Mouse (Mus musculus) heart, embryonic 15.5 days (tissue): ENCODE measurements around the gene Arf3. TPM values are rescaled to one million over a fixed set of nuclear protein-coding genes. Genes with fewer than 3 reads are reported as not detected.
A peak's percentile ranks its signal among the peaks of the same experiment; 100 is the strongest.
"Not testable (repeated sequence)": the region's sequence is repeated elsewhere in the genome, so short reads cannot be mapped to it uniquely, and the experiment has no call there.

Experiments used
- ATAC-seq: fragments of 200-750 bp; cut with Nextera tagmentation; replicated peaks from 2 replicates; pipeline ENCODE4 v1.8.0; 2017; ENCODE audit warnings: low read depth, moderate TSS enrichment; ENCODE audit not compliant: insufficient number of reproducible peaks, insufficient read depth, low FRiP score
- H3K27ac ChIP-seq: fragments of 300-500 bp; sonication (generic); 2 replicates; pipeline ENCODE4 v1.5.1; 2015; ENCODE audit warnings: mild to moderate bottlenecking, inconsistent platforms
- H3K27me3 ChIP-seq: fragments of 300-500 bp; sonication (generic); 2 replicates; pipeline ENCODE4 v1.6.1; 2015; ENCODE audit warnings: inconsistent platforms
- H3K36me3 ChIP-seq: fragments of 300-500 bp; sonication (generic); 2 replicates; pipeline ENCODE4 v1.6.1; 2015; ENCODE audit warnings: mild to moderate bottlenecking, inconsistent platforms
- H3K4me1 ChIP-seq: fragments of 300-500 bp; sonication (generic); replicated peaks from 2 replicates; pipeline ENCODE4 v1.6.1; 2015; ENCODE audit warnings: inconsistent platforms
- H3K4me2 ChIP-seq: fragments of 300-500 bp; sonication (generic); 2 replicates; pipeline ENCODE4 v1.6.1; 2015; ENCODE audit warnings: inconsistent platforms, mild to moderate bottlenecking, moderate library complexity
- H3K4me3 ChIP-seq: fragments of 300-500 bp; sonication (generic); 2 replicates; pipeline ENCODE4 v1.5.1; 2015; ENCODE audit warnings: mild to moderate bottlenecking, inconsistent platforms
- H3K9ac ChIP-seq: fragments of 300-500 bp; sonication (generic); 2 replicates; pipeline ENCODE4 v1.6.1; 2015; ENCODE audit warnings: mild to moderate bottlenecking, inconsistent platforms
- H3K9me3 ChIP-seq: fragments of 300-500 bp; sonication (generic); replicated peaks from 2 replicates; pipeline ENCODE4 v1.6.1; 2016; ENCODE audit warnings: inconsistent platforms
- WGBS: fragments of 180-500 bp; shearing (Covaris S2); methylation state at CpG from one replicate; pipeline ENCODE4 v1.1.7; 2015; ENCODE audit warnings: mixed read lengths; 5-methylcytosine and 5-hydroxymethylcytosine counted together
- polyA plus RNA-seq: library from polyadenylated mRNA; unstranded; fragments of >200 nt; fragmentation: Nextera tagmentation; extraction: Ambion mirVana; gene quantifications from 2 replicates; pipeline ENCODE4 v1.2.1, GENCODE M21; 2015

Gene Arf3
- polyA plus RNA-seq, result 29.5 and 41.5 TPM in 2 replicates

DNA sequence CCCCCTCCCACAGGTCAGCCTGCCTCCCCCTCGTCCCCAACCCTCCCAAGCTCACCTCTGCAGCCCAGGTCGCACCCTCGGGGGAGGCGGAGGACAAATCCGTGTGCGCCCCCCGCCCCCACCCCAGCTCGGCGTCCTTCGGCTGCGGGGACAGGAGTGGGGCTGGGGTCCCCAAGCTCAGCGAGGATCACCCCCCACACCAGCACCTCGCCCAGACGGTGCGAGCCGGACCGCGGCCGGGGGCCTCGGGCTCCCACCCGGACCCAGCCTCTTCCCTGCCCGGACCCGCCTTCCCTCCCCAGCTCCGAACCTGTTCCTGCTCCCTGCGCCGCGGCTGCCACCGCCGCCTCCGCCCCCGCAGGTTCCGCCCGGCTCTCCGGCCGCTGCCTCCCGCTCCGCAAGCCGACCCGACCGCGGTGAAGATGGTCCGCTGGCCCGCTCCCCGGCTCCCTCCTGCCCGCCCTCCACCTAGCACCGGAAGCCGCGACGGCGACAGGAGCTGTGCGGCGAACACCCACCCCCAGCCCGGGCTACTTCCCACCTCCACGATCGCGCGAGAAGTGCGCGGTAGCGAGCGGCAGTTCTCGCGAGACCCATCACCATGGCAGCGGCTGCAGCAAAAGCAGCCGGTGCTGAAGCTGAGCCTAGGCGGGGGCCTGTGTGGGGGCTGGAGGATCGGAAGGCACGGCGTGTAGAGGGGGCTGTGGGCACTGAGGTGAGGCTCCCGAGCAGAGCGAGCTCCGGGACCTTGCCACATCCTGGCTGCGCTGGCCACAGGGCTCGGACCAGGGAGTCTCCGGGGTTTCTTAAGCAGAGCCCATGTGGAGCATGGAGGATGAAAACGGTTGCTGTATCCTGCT, at the start of gene Arf3:
Gene Arf3 (minus strand): TSS at position 545 of the 860 bp plus-strand sequence.
- peaks cover 14% of the 10 kb centered on the region for H3K4me1 ChIP-seq
- under 1% methylated on average over 74 of the region's 76 CpGs for WGBS
- peak within 1 kb of the TSS; percentile 88 for H3K9ac ChIP-seq
- peak; percentile 94 for ATAC-seq
- H3K36me3 ChIP-seq, result 0 out of 2 replicates have a peak, but pooled peaks cover 3% of the 10 kb centered on the region
- H3K4me2 ChIP-seq, result peak within 1 kb of the TSS; percentile 83
- H3K27ac ChIP-seq, result peak within 1 kb of the TSS; percentile 79
- H3K27me3 ChIP-seq, result 0 out of 2 replicates have a peak, but pooled peaks cover 19% of the 10 kb centered on the region
- no peaks in the 10 kb centered on the region for H3K9me3 ChIP-seq
- peak within 1 kb of the TSS; percentile 85 for H3K4me3 ChIP-seq

DNA sequence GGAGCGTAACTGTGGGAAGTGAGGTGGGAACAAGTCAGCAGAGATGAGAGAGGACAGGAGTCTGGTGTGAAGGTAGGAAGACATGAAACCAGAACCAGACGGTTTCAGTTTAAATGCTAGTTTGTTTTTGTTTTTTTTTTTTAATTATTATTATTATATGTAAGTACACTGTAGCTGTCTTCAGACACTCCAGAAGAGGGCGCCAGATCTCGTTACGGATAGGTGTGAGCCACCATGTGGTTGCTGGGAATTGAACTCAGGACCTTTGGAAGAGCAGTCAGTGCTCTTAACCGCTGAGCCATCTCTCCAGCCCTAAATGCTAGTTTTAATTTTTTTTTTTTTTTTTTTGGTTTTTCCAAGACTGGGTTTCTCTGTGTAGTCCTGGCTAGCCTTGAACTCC, 47.2 kb upstream of the Arf3 start:
- H3K27me3 ChIP-seq, result peaks cover 45% of the 10 kb centered on the region
- H3K4me3 ChIP-seq, result not testable (repeated sequence)
- peaks cover 46% of the 10 kb centered on the region for H3K4me1 ChIP-seq

DNA sequence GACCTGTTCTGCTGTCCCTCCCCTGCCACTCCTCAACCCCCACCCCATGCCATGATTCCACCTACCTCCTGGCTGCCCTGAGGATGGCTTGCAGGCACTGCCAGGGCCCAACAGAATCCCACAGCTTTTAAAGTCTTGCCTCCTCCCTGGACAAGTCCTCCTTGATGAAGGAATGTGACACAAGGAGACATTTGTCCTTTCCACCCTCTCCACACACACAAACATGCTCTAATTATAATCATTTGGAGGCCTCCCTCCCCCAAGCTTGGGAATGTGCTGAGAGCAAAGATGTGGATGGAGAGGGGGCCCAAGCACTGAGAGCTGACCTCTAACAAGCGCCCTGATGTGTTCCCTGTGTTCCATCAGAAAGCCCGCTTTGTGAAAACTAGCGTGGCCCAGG, 46.4 kb upstream of the Arf3 start, which contains the start of gene Ddn:
Gene Ddn (minus strand): TSS at position 101 of the 400 bp plus-strand sequence.
- H3K27ac ChIP-seq, result no peak within 1 kb of the TSS
- WGBS, result 21% methylated on average over 3 of the region's 3 CpGs
- H3K9ac ChIP-seq, result no peak within 1 kb of the TSS; the same call in 1 of the 2 replicates
- H3K4me2 ChIP-seq, result peak within 1 kb of the TSS; percentile 95
- peaks cover 22% of the 10 kb centered on the region for H3K36me3 ChIP-seq
- peaks cover 54% of the 10 kb centered on the region for H3K4me1 ChIP-seq
- H3K9me3 ChIP-seq, result no peaks in the 10 kb centered on the region
- peak within 1 kb of the TSS; percentile 49 for H3K4me3 ChIP-seq
- H3K27me3 ChIP-seq, result peaks cover 53% of the 10 kb centered on the region
- ATAC-seq, result no peak

More for the DNA sequence above, 47.2 kb upstream of the Arf3 start:
- not testable (repeated sequence) for H3K9me3 ChIP-seq, H3K4me2 ChIP-seq, ATAC-seq, H3K9ac ChIP-seq, H3K27ac ChIP-seq
- H3K36me3 ChIP-seq, result peaks cover 27% of the 10 kb centered on the region
- 70% methylated on average over 6 of the region's 6 CpGs for WGBS

DNA sequence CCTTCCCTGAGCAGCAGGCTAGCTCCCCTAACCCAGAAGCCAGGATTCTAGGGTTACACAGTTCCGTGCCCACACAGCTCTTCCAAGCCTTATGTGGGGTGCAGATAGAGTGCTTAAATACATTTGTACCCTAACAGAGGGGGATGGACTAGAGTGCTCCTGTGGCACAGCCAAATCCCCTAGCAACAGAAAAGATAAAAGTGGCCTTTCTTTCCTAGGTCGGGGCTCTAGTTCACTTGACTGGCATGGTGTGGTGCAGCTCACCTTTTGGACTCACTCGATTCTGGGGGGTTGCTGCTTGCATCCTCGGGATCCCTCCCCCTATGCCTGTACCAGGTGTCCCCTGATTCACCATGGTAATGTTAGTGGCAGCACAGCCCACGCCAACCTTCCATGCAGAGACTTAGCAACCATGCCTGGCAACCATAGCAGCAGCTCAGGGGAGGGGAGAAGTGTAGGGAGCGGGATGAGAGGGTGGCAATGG, 45.7 kb upstream of the Arf3 start:
- Histone ChIP-seq H3K36me3 (peaks cover 15% of the 10 kb centered on the region), H3K9me3 (no peaks in the 10 kb centered on the region), H3K4me1 (peaks cover 60% of the 10 kb centered on the region), H3K9ac (no peak overlapping the region; the same call in 1 of the 2 replicates), H3K4me3 (peak overlapping the region; percentile 49), H3K4me2 (peak overlapping the region; percentile 95), H3K27me3 (peaks cover 59% of the 10 kb centered on the region), H3K27ac (no peak overlapping the region)
- no peak for ATAC-seq
- WGBS, result 15% methylated on average over 6 of the region's 6 CpGs

DNA sequence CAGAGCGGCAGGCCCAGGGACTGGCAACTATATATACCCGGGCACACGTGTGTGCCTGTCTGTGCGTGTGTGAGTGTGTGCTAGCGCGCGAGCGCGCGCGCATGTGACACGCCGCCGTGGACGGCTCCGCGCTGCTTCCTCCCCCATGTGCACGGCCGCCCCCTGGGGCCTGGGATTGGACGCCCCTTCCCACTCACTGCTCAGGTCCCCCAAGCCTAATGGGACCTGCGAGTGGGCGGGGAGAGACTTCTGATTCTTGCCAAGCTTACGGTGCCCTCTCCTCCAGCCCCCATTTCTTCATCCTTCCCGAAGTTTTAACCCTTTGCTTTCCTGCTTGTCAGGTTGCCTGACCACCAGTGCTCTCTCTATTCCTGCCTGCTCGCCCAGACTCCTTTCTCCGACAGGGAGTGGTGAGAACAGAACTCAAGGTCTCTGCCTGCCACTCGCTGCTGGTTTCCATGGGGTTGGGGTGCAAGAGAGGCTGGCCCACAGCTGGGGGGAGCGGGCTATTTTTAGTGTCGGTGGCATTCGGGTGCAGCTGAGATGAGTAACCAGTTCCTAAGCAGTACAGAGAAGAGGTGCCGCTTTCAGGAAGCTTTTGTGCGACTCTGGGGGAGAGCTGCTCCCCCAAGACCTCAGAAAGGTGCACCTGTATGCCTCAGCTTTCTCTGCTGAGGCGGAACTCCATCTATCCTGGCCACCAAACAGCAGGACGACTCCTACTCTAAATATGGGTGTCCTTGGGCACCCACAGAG, 45.1 kb upstream of the Arf3 start:
- H3K9me3 ChIP-seq, result no peaks in the 10 kb centered on the region
- WGBS, result under 1% methylated on average over 34 of the region's 34 CpGs
- H3K4me3 ChIP-seq, result peak overlapping the region; percentile 49
- peaks cover 66% of the 10 kb centered on the region for H3K4me1 ChIP-seq
- peak overlapping the region; percentile 95 for H3K4me2 ChIP-seq
- no peak overlapping the region for H3K27ac ChIP-seq
- peaks cover 65% of the 10 kb centered on the region for H3K27me3 ChIP-seq
- H3K36me3 ChIP-seq, result peaks cover 9% of the 10 kb centered on the region
- 0 out of 2 replicates have a peak, but pooled peaks have one; percentile 13 for ATAC-seq
- H3K9ac ChIP-seq, result peak overlapping the region; percentile 39

DNA sequence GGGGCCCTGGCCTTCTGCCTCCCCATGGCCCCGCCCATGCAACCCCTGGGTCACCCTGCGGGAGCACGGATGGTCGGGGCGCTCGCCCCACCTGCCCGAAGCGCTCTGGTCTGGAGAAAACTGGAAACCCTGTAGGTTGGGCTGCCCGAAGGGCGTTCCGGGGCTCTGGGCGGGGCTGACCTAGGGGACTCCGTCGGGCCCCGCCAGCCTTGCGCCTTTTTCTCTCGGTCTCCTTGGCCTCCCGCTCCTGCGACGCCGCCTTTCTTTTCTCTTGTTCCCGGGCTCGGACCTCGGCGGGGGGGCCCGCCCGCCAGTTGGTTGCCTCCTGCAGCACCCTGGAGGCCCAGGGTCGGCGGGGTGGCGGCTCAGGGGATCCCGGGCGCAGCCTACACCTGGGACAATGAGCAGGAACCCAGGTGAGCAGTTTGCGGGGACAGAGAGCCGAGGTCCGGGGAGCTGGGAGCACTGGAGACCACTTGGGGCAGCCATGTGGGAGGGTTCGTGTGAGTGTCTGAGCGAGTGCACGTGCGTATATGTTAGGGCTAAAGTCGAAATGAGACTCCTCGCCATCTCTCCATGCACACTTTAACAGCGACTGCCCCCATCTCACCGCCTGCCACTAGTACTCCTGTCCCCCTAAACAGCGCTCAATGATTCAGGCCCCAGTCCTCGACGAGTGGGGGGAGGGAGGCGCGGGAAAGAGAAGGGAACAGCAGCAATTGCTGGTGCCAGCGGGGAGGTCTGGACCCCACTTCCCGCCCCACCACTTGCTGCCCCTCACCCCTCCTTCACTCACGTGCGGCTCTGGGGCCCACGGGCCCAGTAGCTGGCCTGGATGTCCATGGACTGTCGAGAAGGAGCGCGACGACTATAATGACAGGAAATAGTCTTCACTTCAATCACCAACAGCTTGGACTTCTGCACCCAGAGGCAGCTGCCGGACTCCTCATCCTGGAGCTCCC, 44.1 kb upstream of the Arf3 start:
- Histone ChIP-seq H3K27ac (no peak overlapping the region), H3K4me2 (peak overlapping the region; percentile 95), H3K4me1 (peaks cover 68% of the 10 kb centered on the region), H3K9me3 (no peaks in the 10 kb centered on the region), H3K27me3 (peaks cover 75% of the 10 kb centered on the region), H3K36me3 (peaks cover 6% of the 10 kb centered on the region; the same call in 1 of the 2 replicates), H3K4me3 (peak overlapping the region; percentile 49), H3K9ac (peak overlapping the region; percentile 39; the same call in 1 of the 2 replicates)
- 2% methylated on average over 56 of the region's 58 CpGs for WGBS
- ATAC-seq, result no peak

DNA sequence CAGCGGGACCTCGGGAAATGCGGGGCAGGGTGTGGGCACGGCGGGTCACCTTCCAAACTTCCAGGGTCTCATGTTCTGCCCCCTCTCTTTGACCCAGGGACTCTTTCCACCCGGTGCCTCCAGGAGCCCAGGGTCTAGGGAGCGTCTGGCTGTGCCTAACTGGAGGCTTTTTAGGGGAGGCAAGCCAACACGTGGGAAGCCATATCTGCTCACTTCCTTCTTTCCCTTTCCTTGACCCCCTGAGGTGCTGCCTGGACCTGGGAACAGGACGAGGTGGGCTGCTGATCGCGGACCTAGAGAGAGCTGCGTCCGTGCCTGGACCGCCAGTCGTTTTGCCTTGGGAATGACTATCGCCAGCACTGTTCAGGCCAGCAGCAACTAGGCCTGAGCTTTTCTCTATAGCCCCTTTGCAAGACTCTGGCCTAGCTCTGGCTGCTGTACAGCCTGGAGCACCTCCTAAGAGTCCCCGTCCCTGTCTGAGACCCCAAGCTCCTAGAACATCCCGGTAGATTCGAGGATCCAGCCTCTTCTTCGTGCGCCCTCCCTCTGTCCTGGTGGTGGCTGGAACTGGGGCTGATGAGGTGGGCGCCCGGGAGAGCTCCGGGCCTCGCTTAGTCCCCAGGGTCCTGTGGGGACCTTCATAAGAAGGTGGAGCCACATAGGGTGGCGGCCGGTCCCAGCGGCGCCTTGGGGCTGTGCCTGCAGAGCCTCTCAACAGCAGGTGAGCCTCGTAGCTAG, 43.2 kb upstream of the Arf3 start:
- no peak for ATAC-seq
- Histone ChIP-seq H3K4me1 (peaks cover 68% of the 10 kb centered on the region), H3K4me2 (peak overlapping the region; percentile 95), H3K9me3 (no peaks in the 10 kb centered on the region), H3K4me3 (peak overlapping the region; percentile 59), H3K36me3 (peaks cover 1% of the 10 kb centered on the region; the same call in 1 of the 2 replicates), H3K9ac (no peak overlapping the region), H3K27me3 (peaks cover 84% of the 10 kb centered on the region), H3K27ac (no peak overlapping the region)
- 15% methylated on average over 30 of the region's 30 CpGs for WGBS

DNA sequence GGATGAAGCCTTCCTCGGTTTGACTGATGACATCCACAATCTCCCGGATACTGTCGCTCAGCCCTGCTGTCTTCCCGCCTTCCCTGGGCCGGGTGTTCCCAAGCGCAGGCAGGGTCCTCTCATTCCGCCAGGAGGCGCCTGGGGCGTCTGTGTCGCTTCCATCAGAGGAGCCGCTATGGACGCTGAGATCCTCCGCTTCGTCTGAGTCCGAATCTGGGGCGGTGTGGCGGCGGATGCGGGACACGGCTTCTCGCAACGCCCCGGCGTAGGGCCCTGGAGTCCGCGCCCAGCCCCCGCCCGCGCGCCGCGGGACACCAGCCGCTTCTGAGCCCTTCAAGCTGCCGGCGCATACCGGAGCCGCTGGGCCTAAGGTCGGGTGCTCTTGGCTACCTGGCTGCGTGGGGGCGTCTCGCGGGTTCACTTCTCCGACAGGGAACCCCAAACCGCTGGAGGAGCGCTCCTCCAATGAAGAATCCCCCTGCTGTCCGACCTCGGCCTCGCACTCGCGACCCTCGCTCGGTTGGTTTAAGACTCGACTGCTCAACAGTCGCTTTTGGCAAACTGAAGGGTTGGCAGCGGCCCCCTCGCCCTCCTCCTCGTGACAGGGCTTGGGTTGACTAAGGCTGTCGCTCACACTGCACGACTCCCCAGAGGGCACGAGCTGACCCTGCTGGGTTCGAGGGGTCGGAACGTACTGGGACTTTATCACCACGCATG, 42.5 kb upstream of the Arf3 start:
- no peaks in the 10 kb centered on the region for H3K9me3 ChIP-seq
- no peaks in the 10 kb centered on the region for H3K36me3 ChIP-seq
- H3K27me3 ChIP-seq, result peaks cover 91% of the 10 kb centered on the region
- peaks cover 68% of the 10 kb centered on the region for H3K4me1 ChIP-seq
- H3K4me3 ChIP-seq, result peak overlapping the region; percentile 59
- ATAC-seq, result no peak
- H3K27ac ChIP-seq, result no peak overlapping the region
- H3K9ac ChIP-seq, result peak overlapping the region; percentile 61
- WGBS, result 2% methylated on average over 64 of the region's 64 CpGs
- peak overlapping the region; percentile 95 for H3K4me2 ChIP-seq

DNA sequence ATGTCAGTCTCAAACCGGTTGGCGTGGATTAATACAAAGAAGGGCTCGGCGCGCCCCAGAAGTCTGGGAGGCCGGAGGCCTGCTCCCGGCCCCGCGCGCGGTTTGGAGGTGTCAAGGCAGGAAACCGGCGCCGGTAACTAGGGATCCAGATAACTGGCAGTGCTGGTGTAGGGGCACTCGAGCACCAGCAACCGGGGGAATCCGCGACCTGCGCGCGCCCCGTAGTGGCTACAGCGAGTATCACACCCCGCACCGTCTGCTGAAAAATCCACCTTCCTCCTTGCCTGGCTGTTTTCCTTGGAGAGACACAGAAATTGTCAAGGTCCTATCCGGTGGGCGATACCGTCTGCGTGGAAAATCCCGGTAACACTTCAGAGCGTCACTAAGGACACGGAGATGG, 41.0 kb upstream of the Arf3 start:
- no peak overlapping the region for H3K27ac ChIP-seq
- H3K9ac ChIP-seq, result no peak overlapping the region
- ATAC-seq, result no peak
- WGBS, result under 1% methylated on average over 32 of the region's 32 CpGs
- H3K27me3 ChIP-seq, result peaks cover 96% of the 10 kb centered on the region
- H3K4me1 ChIP-seq, result peaks cover 60% of the 10 kb centered on the region
- H3K36me3 ChIP-seq, result no peaks in the 10 kb centered on the region
- no peaks in the 10 kb centered on the region for H3K9me3 ChIP-seq
- H3K4me2 ChIP-seq, result peak overlapping the region; percentile 61
- peak overlapping the region; percentile 32 for H3K4me3 ChIP-seq
